15 mouse cellular contexts compared by ENCODE assay signal in genomic region chr6:142669343-142669742, GRCm38 (mm10). TPM values are rescaled to one million over a fixed set of nuclear protein-coding genes. Genes with fewer than 3 reads are reported as not detected.
"Had no signal": no experiment of that assay in that cellular context is flagged by ENCODE, and none has a peak within 500 bp of the region (broad histone marks: within the 10 kb centered on the region; RNA-seq: fewer than 3 reads in every experiment).

No protein-coding gene starts in this region.

- H3K4me3 ChIP-seq: left cerebral cortex, adult 2 months; limb, embryonic 10.5 days; liver, embryonic 15.5 days; midbrain, embryonic 13.5 days; myocyte; neural tube, embryonic 15.5 days had no signal

- H3K36me3 ChIP-seq: limb, embryonic 10.5 days; liver, embryonic 15.5 days; midbrain, embryonic 13.5 days; neural tube, embryonic 15.5 days had no signal

- H3K9me3 ChIP-seq: limb, embryonic 10.5 days; liver, embryonic 15.5 days; midbrain, embryonic 13.5 days; neural tube, embryonic 15.5 days had no signal

- H3K4me1 ChIP-seq: limb, embryonic 10.5 days; liver, embryonic 15.5 days; midbrain, embryonic 13.5 days; neural tube, embryonic 15.5 days had no signal

- H3K27ac ChIP-seq: left cerebral cortex, adult 2 months; limb, embryonic 10.5 days; liver, embryonic 15.5 days; midbrain, embryonic 13.5 days; neural tube, embryonic 15.5 days had no signal

- DNase-seq: kidney, postnatal 25 days; lung, adult 2 months; lung, postnatal 36 days; right cerebral cortex, adult 18-20 months; right cerebral cortex, postnatal 25 days; thymus, adult 18-20 months; thymus, postnatal 14 days had no signal

- H3K27me3 ChIP-seq: liver, embryonic 15.5 days; midbrain, embryonic 13.5 days; neural tube, embryonic 15.5 days had no signal

- H3K9ac ChIP-seq: liver, embryonic 15.5 days; midbrain, embryonic 13.5 days; neural tube, embryonic 15.5 days had no signal

- H3K4me2 ChIP-seq: liver, embryonic 11.5 days; liver, embryonic 15.5 days; midbrain, embryonic 13.5 days; neural tube, embryonic 15.5 days had no signal

- ATAC-seq: midbrain, embryonic 13.5 days had no signal

RNA-seq across cellular contexts. Expression of gene Abcc9, which starts 32.8 kb away (rescaled TPM):
- total RNA-seq: megakaryocyte progenitor cell, adult 5-6 weeks had no signal
